Mouse (Mus musculus): Measurements from ENCODE around the gene Ms4a12. TPM values are rescaled to one million over a fixed set of nuclear protein-coding genes. Genes with fewer than 3 reads are reported as not detected.
"Not testable (repeated sequence)": the region's sequence is repeated elsewhere in the genome, so short reads cannot be mapped to it uniquely, and the experiment has no call there.

Ms4a12 gene
- total and polyA plus RNA-seq, 3 experiments: not detected

DNA sequence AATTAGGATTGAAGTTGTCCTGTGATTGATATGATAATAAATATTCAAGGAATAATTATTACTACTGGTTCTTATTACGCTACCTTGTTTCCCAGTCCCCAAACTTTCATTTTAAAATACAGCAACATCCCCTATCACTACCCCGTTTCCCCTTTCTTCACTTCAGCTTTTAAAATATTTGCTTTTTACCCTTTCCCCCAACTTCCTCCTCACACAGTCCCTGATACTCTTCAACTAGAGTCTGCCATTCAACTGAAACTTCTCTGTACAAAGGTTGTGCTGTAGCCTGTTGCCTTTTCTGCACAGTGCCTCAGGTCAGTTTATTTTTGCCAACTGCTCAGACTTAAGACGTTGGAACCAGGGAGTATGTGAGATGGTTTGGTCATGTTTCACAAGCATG lies 31.3 kb upstream of the Ms4a12 start:
- no peak for DNase-seq
- intact Hi-C loops (cut with DNase I): no loop called here

DNA sequence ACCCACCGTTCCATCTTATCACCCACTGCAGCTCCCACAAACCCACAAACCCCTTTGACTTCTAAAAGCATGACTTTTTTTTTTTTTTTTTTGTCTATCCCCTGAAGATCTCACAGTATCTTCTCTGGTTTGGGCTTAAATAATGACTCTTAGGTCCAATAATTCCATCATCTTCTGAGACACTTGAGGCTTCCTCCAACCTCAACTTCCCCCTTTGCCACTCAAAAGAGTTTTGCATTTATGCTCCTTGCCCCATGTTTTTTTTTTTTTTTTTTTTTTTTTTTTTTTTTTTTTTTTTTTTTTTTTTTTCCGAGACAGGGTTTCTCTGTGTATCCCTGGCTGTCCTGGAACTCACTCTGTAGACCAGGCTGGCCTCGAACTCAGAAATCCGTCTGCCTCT lies 30.7 kb upstream of the Ms4a12 start:
- H3K27ac ChIP-seq; intact Hi-C loops (cut with DNase I); H3K4me3 ChIP-seq: not testable (repeated sequence)

More for the DNA sequence above, 31.3 kb upstream of the Ms4a12 start:
- no peak for TF ChIP-seq CTCF (IDR thresholded peaks at IDR 0.05)
- no peak for TF ChIP-seq POLR2A (IDR thresholded peaks at IDR 0.05; ENCODE audit: insufficient read depth, low read depth, low read length)
- no peak for TF ChIP-seq EP300 (IDR thresholded peaks at IDR 0.05; ENCODE audit: insufficient read depth, low read depth, low read length)
- H3K79me2 ChIP-seq (replicated peaks; ENCODE audit: control insufficient read depth, insufficient read depth, low read length): no peaks in the 10 kb centered on the region
- no peaks in the 10 kb centered on the region for H3K27me3 ChIP-seq (ENCODE audit: control insufficient read depth, insufficient read depth, low read length)
- no peak overlapping the region for H3K9ac ChIP-seq (ENCODE audit: low read depth, low read length)
- H3K4me1 ChIP-seq (ENCODE audit: control insufficient read depth, insufficient read depth, low read length): no peaks in the 10 kb centered on the region
- WGBS: 70% methylated on average over 3 of the region's 3 CpGs
- no peak overlapping the region for H3K4me3 ChIP-seq
- H3K36me3 ChIP-seq (ENCODE audit: control insufficient read depth, insufficient read depth, low read length): no peaks in the 10 kb centered on the region
- no peak overlapping the region for H3K27ac ChIP-seq

DNA sequence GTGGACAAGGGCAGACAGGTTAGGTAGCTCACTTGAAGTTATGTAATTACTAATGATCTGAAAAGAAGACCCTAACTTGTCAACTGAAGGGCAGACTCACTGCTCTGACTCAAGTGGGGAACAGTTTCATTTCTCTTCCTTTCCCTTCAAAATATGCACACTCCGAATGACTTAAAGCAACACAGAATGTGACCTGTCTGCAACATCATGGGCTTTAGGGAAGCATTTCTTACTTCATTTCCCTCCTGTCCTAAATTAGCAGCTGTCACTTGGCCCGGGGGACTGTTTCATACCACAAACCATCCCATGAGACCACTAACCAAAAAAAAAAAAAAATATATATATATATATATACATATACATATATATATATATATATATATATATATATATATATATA lies 29.3 kb upstream of the Ms4a12 start:
- intact Hi-C loops (cut with DNase I): no loop called here
- no peak for TF ChIP-seq CTCF (IDR thresholded peaks at IDR 0.05)
- TF ChIP-seq POLR2A (IDR thresholded peaks at IDR 0.05; ENCODE audit: insufficient read depth, low read depth, low read length): no peak
- no peak for TF ChIP-seq EP300 (IDR thresholded peaks at IDR 0.05; ENCODE audit: insufficient read depth, low read depth, low read length)
- WGBS: 65% methylated on average over 2 of the region's 2 CpGs
- Histone ChIP-seq H3K4me3 (no peak overlapping the region), H3K4me1 (ENCODE audit: control insufficient read depth, insufficient read depth, low read length) (no peaks in the 10 kb centered on the region), H3K27ac (no peak overlapping the region), H3K36me3 (ENCODE audit: control insufficient read depth, insufficient read depth, low read length) (no peaks in the 10 kb centered on the region), H3K9ac (ENCODE audit: low read depth, low read length) (no peak overlapping the region), H3K79me2 (replicated peaks; ENCODE audit: control insufficient read depth, insufficient read depth, low read length) (no peaks in the 10 kb centered on the region), H3K27me3 (ENCODE audit: control insufficient read depth, insufficient read depth, low read length) (no peaks in the 10 kb centered on the region)
- DNase-seq: no peak

More for the DNA sequence above, 30.7 kb upstream of the Ms4a12 start:
- H3K4me1 ChIP-seq (ENCODE audit: control insufficient read depth, insufficient read depth, low read length); DNase-seq; H3K36me3 ChIP-seq (ENCODE audit: control insufficient read depth, insufficient read depth, low read length); H3K27me3 ChIP-seq (ENCODE audit: control insufficient read depth, insufficient read depth, low read length); H3K79me2 ChIP-seq (replicated peaks; ENCODE audit: control insufficient read depth, insufficient read depth, low read length); H3K9ac ChIP-seq (ENCODE audit: low read depth, low read length): not testable (repeated sequence)
- WGBS: 46% methylated on average over 4 of the region's 4 CpGs

DNA sequence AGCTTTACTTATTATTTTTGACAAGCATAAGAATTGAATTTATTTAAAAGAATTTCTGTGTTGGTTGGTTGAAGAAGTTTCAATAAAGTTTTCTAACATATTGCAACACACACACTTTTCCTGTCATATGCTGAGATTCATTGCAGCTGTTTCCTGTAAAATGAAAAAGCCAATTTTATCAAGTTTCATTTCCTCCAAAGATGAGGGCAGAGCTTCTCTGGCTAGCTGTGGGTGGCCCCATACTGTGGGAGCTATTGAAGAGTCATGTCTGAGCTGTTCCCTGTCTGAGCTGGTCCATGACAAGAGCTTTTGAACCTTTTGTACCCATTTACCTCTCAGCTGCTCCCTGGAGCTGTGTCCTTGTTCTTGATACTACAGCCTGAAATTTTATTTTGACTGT lies 12.0 kb upstream of the Ms4a12 start:
- Histone ChIP-seq H3K79me2 (replicated peaks; ENCODE audit: control insufficient read depth, insufficient read depth, low read length) (no peaks in the 10 kb centered on the region), H3K9ac (ENCODE audit: low read depth, low read length) (no peak overlapping the region), H3K4me3 (no peak overlapping the region), H3K36me3 (ENCODE audit: control insufficient read depth, insufficient read depth, low read length) (no peaks in the 10 kb centered on the region), H3K4me1 (ENCODE audit: control insufficient read depth, insufficient read depth, low read length) (peaks cover 1% of the 10 kb centered on the region; the same call in 1 of the 2 replicates), H3K27me3 (ENCODE audit: control insufficient read depth, insufficient read depth, low read length) (no peaks in the 10 kb centered on the region), H3K27ac (no peak overlapping the region)
- intact Hi-C loops (cut with DNase I): no loop called here
- peak in 1 of 2 experiments; percentile 39 for DNase-seq
- TF ChIP-seq POLR2A (IDR thresholded peaks at IDR 0.05; ENCODE audit: insufficient read depth, low read depth, low read length) (0 out of 2 replicates have a peak, but pooled peaks have one; percentile 23), EP300 (IDR thresholded peaks at IDR 0.05; ENCODE audit: insufficient read depth, low read depth, low read length) (no peak)

DNA sequence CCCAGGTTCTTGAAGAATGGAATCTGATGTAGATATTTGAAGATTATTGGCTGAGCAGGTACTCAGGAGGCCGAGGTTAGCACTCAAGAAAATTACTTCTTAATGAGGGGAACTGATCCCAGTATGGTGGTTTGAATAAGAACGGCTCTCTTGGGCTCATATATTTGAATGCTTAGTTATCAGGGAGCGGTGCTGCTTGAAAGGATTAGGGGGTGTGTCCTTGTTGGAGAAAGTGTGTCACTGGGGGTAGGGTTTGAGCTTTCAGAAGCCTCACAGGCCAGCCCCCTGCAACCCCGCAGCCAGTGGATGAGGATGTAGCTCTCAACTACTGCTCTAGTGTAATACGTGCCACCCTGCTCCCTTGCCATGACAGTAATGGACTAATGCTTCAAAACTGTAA lies 10.3 kb upstream of the Ms4a12 start:
- Histone ChIP-seq H3K79me2 (replicated peaks; ENCODE audit: control insufficient read depth, insufficient read depth, low read length) (no peaks in the 10 kb centered on the region), H3K36me3 (ENCODE audit: control insufficient read depth, insufficient read depth, low read length) (no peaks in the 10 kb centered on the region), H3K9ac (ENCODE audit: low read depth, low read length) (no peak overlapping the region), H3K27ac (no peak overlapping the region), H3K27me3 (ENCODE audit: control insufficient read depth, insufficient read depth, low read length) (no peaks in the 10 kb centered on the region), H3K4me1 (ENCODE audit: control insufficient read depth, insufficient read depth, low read length) (peaks cover 1% of the 10 kb centered on the region; the same call in 1 of the 2 replicates), H3K4me3 (no peak overlapping the region)
- intact Hi-C loops (cut with DNase I): no loop called here
- TF ChIP-seq EP300 (IDR thresholded peaks at IDR 0.05; ENCODE audit: insufficient read depth, low read depth, low read length) (no peak), POLR2A (IDR thresholded peaks at IDR 0.05; ENCODE audit: insufficient read depth, low read depth, low read length) (no peak), CTCF (IDR thresholded peaks at IDR 0.05) (no peak)
- DNase-seq: no peak
- WGBS: 63% methylated on average over 5 of the region's 5 CpGs

DNA sequence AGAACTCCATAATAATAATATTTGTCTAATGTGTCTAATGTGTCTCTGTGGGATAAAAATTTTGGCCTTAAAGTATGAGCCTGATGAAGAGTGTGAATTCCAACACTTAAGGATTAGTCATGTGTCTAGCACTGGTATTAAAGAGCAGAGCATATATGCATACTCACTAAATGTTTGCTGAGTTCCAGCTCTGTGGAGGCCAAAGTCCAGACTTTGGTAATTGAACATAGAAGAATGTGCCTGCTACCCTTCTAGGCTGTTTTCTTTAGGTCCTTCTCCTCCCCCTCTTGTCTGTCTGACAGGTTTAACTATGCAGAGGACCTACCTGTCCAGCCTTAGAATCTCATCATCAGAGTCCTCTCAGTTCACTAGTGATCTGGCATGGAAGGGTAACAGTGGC lies 3.6 kb upstream of the Ms4a12 start:
- DNase-seq: no peak
- H3K27me3 ChIP-seq (ENCODE audit: control insufficient read depth, insufficient read depth, low read length): no peaks in the 10 kb centered on the region
- intact Hi-C loops (cut with DNase I): no loop called here
- no peaks in the 10 kb centered on the region for H3K79me2 ChIP-seq (replicated peaks; ENCODE audit: control insufficient read depth, insufficient read depth, low read length)
- no peak overlapping the region for H3K4me3 ChIP-seq
- no peak overlapping the region for H3K9ac ChIP-seq (ENCODE audit: low read depth, low read length)
- no peak for TF ChIP-seq POLR2A (IDR thresholded peaks at IDR 0.05; ENCODE audit: insufficient read depth, low read depth, low read length)
- no peak for TF ChIP-seq CTCF (IDR thresholded peaks at IDR 0.05)
- TF ChIP-seq EP300 (IDR thresholded peaks at IDR 0.05; ENCODE audit: insufficient read depth, low read depth, low read length): no peak
- H3K36me3 ChIP-seq (ENCODE audit: control insufficient read depth, insufficient read depth, low read length): no peaks in the 10 kb centered on the region
- no peaks in the 10 kb centered on the region for H3K4me1 ChIP-seq (ENCODE audit: control insufficient read depth, insufficient read depth, low read length)
- no peak overlapping the region for H3K27ac ChIP-seq

All from heart, adult 2 months (tissue).